Mouse (Mus musculus) heart, postnatal 36 days (tissue): Measurements from ENCODE around the gene Lsm12. TPM values are rescaled to one million over a fixed set of nuclear protein-coding genes. Genes with fewer than 3 reads are reported as not detected.

Experiments used
- DNase-seq, 2 experiments: peaks; one replicate each; pipeline ENCODE4 v3.0.0; 2021 to 2022
- intact Hi-C: fragments of 180-260 bp; cut with DNase I; formaldehyde crosslinking; loops from one replicate; pipeline ENCODE4 v1.15.1; 2025
- microRNA-seq, 2 experiments: library from miRNA; unstranded; fragments of <30 nt; microRNA quantifications; one replicate each; pipeline ENCODE4 v1.2.0; 2021; ENCODE audit warnings: borderline number of aligned reads in 2 of 2
- total RNA-seq, 2 experiments: library from RNA; stranded (reverse); gene quantifications; 2 replicates each; pipeline ENCODE4 v1.2.3; 2021

The Lsm12 gene
- total RNA-seq, 2 experiments from 2014 or later = 44.7 to 52.6 TPM

DNA sequence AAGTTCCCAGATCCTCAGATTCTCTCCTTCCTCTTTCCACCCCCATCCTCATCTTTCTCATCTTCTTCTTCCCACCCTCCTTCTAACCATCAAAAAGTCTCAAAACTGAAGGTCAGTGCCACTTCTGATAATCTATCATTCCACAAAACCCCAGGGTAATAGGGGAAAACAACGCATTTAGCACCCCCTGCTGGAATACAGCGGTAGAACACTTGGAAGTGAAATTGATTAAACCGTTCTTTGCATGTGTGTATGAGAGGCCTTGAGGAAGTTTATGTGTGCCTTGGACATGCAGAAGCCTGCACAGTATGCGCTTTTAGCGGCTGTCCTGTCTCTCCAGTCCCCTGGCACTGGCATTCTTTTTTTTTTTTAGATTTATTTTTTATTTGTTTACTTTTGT, 44.6 kb downstream of the Lsm12 start:
- intact Hi-C loops = no loop called here
- DNase-seq = peak; percentile 66 to 71

DNA sequence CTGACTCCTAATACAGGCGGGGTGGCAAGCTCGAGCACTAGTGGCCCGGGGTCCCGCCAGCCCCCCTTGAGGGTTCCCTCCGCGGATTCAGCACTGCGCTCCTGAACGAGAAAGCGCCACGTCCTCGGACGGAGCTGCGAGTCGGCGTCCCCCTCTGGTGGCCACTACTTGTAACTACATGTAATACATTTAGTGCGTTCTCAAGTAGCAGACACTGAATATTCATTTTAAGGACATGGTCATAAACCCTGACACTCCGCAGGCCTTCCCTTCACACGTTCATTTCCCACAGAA, 46.7 kb downstream of the Lsm12 start:
- DNase-seq = peak; percentile 61 to 64
- intact Hi-C loops = loop anchor here (1.0 to 2.0 kb wide), 3 partner anchors 36 to 152 kb away; partner anchors contain the start of gene Dusp3

DNA sequence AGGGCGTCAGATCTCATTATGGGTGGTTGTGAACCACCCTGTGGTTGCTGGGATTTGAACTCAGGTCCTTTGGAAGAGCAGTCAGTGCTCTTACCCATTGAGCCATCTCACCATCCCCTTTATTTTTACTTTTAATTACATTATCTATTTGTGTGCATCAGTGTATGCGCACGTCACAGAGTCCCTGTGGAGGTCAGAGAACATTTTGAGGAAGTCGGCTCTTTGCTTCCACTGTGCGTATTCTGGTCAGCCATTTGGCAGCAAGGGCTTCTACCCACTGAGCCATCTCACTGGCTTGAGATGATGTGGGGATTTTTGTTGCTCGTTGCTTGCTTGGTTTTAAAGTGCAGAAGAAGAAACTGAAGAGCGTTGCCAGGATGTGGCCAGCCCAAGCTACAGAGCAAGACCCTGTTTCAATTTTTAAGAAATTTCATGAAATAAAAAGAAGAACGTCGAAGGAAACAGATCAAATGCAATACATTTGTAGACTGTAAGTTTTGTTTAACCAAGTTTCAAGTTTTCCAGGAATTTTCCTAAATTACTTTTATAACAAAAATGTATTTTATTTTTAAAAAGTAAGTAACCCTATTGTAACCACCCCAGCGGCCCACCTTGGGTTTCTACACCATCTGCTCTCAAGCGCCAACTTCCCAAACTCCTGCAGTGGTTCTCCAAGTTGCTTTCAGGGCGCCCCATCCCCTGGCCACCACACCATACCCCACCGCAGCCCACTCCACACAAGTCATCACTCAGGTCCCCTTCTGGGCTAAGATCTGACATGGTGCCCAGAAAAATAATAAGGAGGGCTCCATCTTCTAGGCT, 47.3 kb downstream of the Lsm12 start:
- DNase-seq = no peak
- intact Hi-C loops = loop anchor here (1.0 to 2.0 kb wide), 3 partner anchors 36 to 151 kb away; partner anchors contain the start of gene Dusp3

DNA sequence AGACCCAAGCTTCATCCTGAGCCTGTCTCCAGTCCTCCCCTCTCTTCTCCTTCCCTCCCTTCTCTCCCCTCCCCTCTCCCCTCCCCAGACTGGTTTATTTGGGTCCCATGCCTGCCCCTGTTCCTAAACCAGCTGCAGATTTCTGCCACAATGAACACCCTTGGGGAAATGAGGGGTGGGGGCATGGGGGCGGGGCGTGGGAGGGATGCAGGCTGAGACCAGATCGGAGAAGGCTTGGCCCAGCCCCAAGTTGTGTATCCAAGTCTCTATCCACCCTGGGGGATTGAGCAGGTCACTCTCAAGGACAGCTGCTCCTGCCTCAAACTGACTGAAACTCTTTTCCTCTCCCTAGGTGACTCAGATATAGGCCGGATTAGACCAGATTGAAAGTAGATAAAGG, 50.6 kb downstream of the Lsm12 start:
- no peak for DNase-seq
- intact Hi-C loops = no loop called here

DNA sequence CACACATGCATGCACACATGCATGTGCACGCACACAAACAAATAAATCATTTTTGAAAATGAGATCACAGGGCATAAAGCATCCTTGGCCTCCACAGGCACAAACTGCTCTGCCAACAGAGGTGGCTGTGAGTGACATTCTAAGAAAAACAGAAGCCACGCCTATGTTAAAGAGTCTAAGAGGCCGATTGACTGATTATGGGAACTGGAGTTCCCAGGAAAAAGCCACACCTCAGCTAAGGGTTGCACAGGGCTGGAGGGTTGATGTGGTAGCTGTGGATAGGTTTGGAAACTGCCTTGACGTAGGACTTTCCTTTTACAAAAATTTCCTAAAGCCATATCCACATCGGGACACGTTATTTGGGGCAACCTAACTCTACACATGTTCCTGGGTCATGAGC, 67.7 kb downstream of the Lsm12 start:
- intact Hi-C loops = no loop called here
- DNase-seq = no peak

DNA sequence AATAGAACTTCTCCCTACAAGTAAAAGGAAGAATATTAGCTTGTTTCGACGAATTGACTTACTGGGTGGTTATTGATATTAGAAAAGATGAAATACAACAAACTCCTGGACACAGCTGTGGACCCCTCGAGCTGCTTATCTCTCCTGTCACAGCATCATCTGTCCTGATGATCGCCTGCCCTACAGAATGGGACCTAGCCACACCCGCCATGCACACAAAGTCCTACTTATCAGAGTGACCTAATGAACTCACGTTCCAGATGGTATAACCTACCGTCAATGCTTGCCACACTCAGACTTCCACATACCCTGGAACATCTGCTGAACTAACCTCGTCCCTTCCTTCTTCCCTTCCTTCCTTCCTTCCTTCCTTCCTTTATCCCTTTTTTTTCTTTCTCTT, 68.9 kb downstream of the Lsm12 start:
- no peak for DNase-seq
- intact Hi-C loops = no loop called here

Small RNAs within 50 kb of the gene (microRNA-seq; reads per million reads assigned to microRNA genes)
- 2.7 to 6.5 reads per million in 2 experiments for gene Mir8101

Other genes starting within 250 kb of the Lsm12 start
- 1 to 10 TPM; 2.1 to 2.7 TPM for gene Sost, start 218.3 kb downstream of the Lsm12 start, total RNA-seq
- gene Cfap97d1, start 201.0 kb downstream of the Lsm12 start, total RNA-seq = not detected
- gene Dusp3, start 198.3 kb downstream of the Lsm12 start, total RNA-seq = 100 to 1,000 TPM; 113 to 123 TPM
- gene Mpp3, start 156.8 kb downstream of the Lsm12 start, total RNA-seq = 1 to 10 TPM; 1.7 to 1.9 TPM
- gene Cd300lg, start 143.8 kb downstream of the Lsm12 start, total RNA-seq = 10 to 100 TPM; 68.3 to 69.5 TPM
- gene Mpp2, start 96.8 kb downstream of the Lsm12 start, total RNA-seq = 1 to 10 TPM; 2.1 to 3.1 TPM
- gene Ppy, start 84.0 kb downstream of the Lsm12 start, total RNA-seq = not detected
- gene Pyy, start 77.5 kb downstream of the Lsm12 start, total RNA-seq = not detected
- not detected for gene Nags, start 39.8 kb downstream of the Lsm12 start, total RNA-seq
- gene Tmem101, start 28.9 kb downstream of the Lsm12 start, total RNA-seq = 10 to 100 TPM; 13.0 to 13.7 TPM
- gene G6pc3, start 4.3 kb upstream of the Lsm12 start, total RNA-seq = 10 to 100 TPM; 45.1 to 47.3 TPM
- gene Hdac5, start 44.9 kb upstream of the Lsm12 start, total RNA-seq = 100 to 1,000 TPM; 141 to 143 TPM
- under 1 TPM; 0.14 to 0.25 TPM for gene BC030867, start 63.6 kb upstream of the Lsm12 start, total RNA-seq
- 1 to 10 TPM in 1 of 2 experiments, under 1 TPM in 1; 0.73 to 1.1 TPM for gene Asb16, start 83.4 kb upstream of the Lsm12 start, total RNA-seq
- gene Tmub2, start 99.6 kb upstream of the Lsm12 start, total RNA-seq = 10 to 100 TPM; 25.2 to 26.7 TPM
- gene Atxn7l3, start 111.3 kb upstream of the Lsm12 start, total RNA-seq = 10 to 100 TPM; 22.9 to 24.2 TPM
- gene Ubtf, start 134.4 kb upstream of the Lsm12 start, total RNA-seq = 10 to 100 TPM; 57.2 to 60.4 TPM
- gene Slc4a1, start 180.9 kb upstream of the Lsm12 start, total RNA-seq = 1 to 10 TPM; 2.1 to 7.8 TPM
- gene Rundc3a, start 208.1 kb upstream of the Lsm12 start, total RNA-seq = under 1 TPM in 1 of 2 experiments, not detected in 1; 0.19 TPM
- 100 to 1,000 TPM; 174 to 183 TPM for gene Slc25a39, start 222.7 kb upstream of the Lsm12 start, total RNA-seq
- gene Grn, start 245.0 kb upstream of the Lsm12 start, total RNA-seq = 100 to 1,000 TPM; 113 to 122 TPM